Mouse (Mus musculus) megakaryocyte, embryonic 14.5 days (primary cell): ENCODE data around the gene Fsd2. TPM values are rescaled to one million over a fixed set of nuclear protein-coding genes. Genes with fewer than 3 reads are reported as not detected.

Experiments used
- H3K27me3 ChIP-seq: replicated peaks from 2 replicates; pipeline ENCODE3; 2012; ENCODE audit warnings: inconsistent platforms
- H3K36me3 ChIP-seq: replicated peaks from 2 replicates; pipeline ENCODE3; 2012; ENCODE audit warnings: low read length, inconsistent platforms, mixed read lengths
- H3K4me1 ChIP-seq: 2 replicates; pipeline ENCODE4 v1.6.1; 2012; ENCODE audit warnings: inconsistent platforms
- H3K4me3 ChIP-seq: replicated peaks from 2 replicates; pipeline ENCODE3; 2012; ENCODE audit warnings: moderate library complexity, mild to moderate bottlenecking, inconsistent platforms
- H3K9me3 ChIP-seq: 2 replicates; pipeline ENCODE4 v1.6.1; 2012; ENCODE audit warnings: inconsistent platforms
- FLI1 ChIP-seq: IDR thresholded peaks from 2 replicates; pipeline ENCODE4 v1.6.1; 2012; ENCODE audit warnings: low read length, inconsistent platforms, mixed read lengths
- GATA1 ChIP-seq: IDR thresholded peaks from 3 replicates; pipeline ENCODE4 v1.6.1; 2012; ENCODE audit warnings: mixed read lengths, low read length, inconsistent platforms, borderline replicate concordance
- polyA plus RNA-seq: library from polyadenylated mRNA; stranded (reverse); fragments of >175 nt; gene quantifications from 2 replicates; pipeline ENCODE4 v1.2.3, GENCODE M21; 2012; ENCODE audit warnings: low replicate concordance; ENCODE audit not compliant: insufficient read depth

Fsd2 gene
- polyA plus RNA-seq, 1 experiment: not detected

- Histone ChIP-seq H3K36me3 (peaks cover 86% of the 10 kb centered on the region), H3K9me3 (peaks cover 8% of the 10 kb centered on the region), H3K4me3 (no peak overlapping the region), H3K4me1 (peaks cover 13% of the 10 kb centered on the region), H3K27me3 (no peaks in the 10 kb centered on the region)
- TF ChIP-seq GATA1: no peak
- TF ChIP-seq FLI1: no peak
Observed at GRCm38 (mm10) chr7:81528918-81529317, 37.8 kb downstream of the Fsd2 start.

- H3K27me3 ChIP-seq: peaks cover 5% of the 10 kb centered on the region
- H3K4me1 ChIP-seq: peaks cover 28% of the 10 kb centered on the region
- peaks cover 2% of the 10 kb centered on the region; the same call in 1 of the 2 replicates for H3K9me3 ChIP-seq
- TF ChIP-seq FLI1: no peak
- no peak for TF ChIP-seq GATA1
- H3K4me3 ChIP-seq: peak overlapping the region; percentile 97
- H3K36me3 ChIP-seq: peaks cover 34% of the 10 kb centered on the region
Observed at GRCm38 (mm10) chr7:81523663-81524017, 43.1 kb downstream of the Fsd2 start.

GRCm38 (mm10) chr7:81523008-81523662 is 43.6 kb downstream of the Fsd2 start:
- Histone ChIP-seq H3K9me3 (peaks cover 2% of the 10 kb centered on the region; the same call in 1 of the 2 replicates), H3K36me3 (peaks cover 29% of the 10 kb centered on the region), H3K4me1 (peaks cover 28% of the 10 kb centered on the region), H3K27me3 (peaks cover 5% of the 10 kb centered on the region), H3K4me3 (peak overlapping the region; percentile 97)
- TF ChIP-seq FLI1 (peak; percentile 86; the same call in 1 of the 2 replicates), GATA1 (no peak)

GRCm38 (mm10) chr7:81516154-81517030 is 50.4 kb downstream of the Fsd2 start:
- Histone ChIP-seq H3K9me3 (no peaks in the 10 kb centered on the region; the same call in 1 of the 2 replicates), H3K36me3 (no peaks in the 10 kb centered on the region), H3K4me1 (no peaks in the 10 kb centered on the region), H3K4me3 (no peak overlapping the region), H3K27me3 (peaks cover 27% of the 10 kb centered on the region)
- TF ChIP-seq FLI1: no peak
- TF ChIP-seq GATA1: no peak

GRCm38 (mm10) chr7:81514906-81515590 is 51.7 kb downstream of the Fsd2 start:
- no peaks in the 10 kb centered on the region; the same call in 1 of the 2 replicates for H3K9me3 ChIP-seq
- H3K27me3 ChIP-seq: peaks cover 28% of the 10 kb centered on the region
- TF ChIP-seq GATA1 (no peak), FLI1 (no peak)
- H3K4me1 ChIP-seq: no peaks in the 10 kb centered on the region
- H3K36me3 ChIP-seq: no peaks in the 10 kb centered on the region
- no peak overlapping the region for H3K4me3 ChIP-seq

GRCm38 (mm10) chr7:81501050-81501449 is 65.7 kb downstream of the Fsd2 start:
- Histone ChIP-seq H3K9me3 (no peaks in the 10 kb centered on the region), H3K36me3 (no peaks in the 10 kb centered on the region), H3K4me3 (no peak overlapping the region), H3K27me3 (peaks cover 32% of the 10 kb centered on the region), H3K4me1 (no peaks in the 10 kb centered on the region)
- TF ChIP-seq GATA1: no peak
- no peak for TF ChIP-seq FLI1

- Histone ChIP-seq H3K36me3 (no peaks in the 10 kb centered on the region), H3K9me3 (peaks cover 2% of the 10 kb centered on the region; the same call in 1 of the 2 replicates), H3K4me3 (no peak within 1 kb of the TSS), H3K4me1 (peaks cover 7% of the 10 kb centered on the region), H3K27me3 (peaks cover 56% of the 10 kb centered on the region)
- TF ChIP-seq GATA1 (no peak), FLI1 (no peak)
Observed at GRCm38 (mm10) chr7:81498181-81498580, 68.6 kb downstream of the Fsd2 start, which contains the start of gene BC048679. BC048679 (minus strand) TSS chr7:81498281.

GRCm38 (mm10) chr7:81497171-81497570 is 69.6 kb downstream of the Fsd2 start:
- Histone ChIP-seq H3K4me1 (peaks cover 11% of the 10 kb centered on the region), H3K4me3 (no peak overlapping the region), H3K27me3 (peaks cover 62% of the 10 kb centered on the region), H3K36me3 (no peaks in the 10 kb centered on the region), H3K9me3 (peaks cover 2% of the 10 kb centered on the region; the same call in 1 of the 2 replicates)
- TF ChIP-seq GATA1: no peak

- H3K27me3 ChIP-seq: peaks cover 79% of the 10 kb centered on the region
- no peak for TF ChIP-seq FLI1
- no peak for TF ChIP-seq GATA1
- H3K4me1 ChIP-seq: peaks cover 11% of the 10 kb centered on the region
- H3K9me3 ChIP-seq: peaks cover 2% of the 10 kb centered on the region; the same call in 1 of the 2 replicates
- H3K4me3 ChIP-seq: peak within 1 kb of the TSS; percentile 87
- no peaks in the 10 kb centered on the region for H3K36me3 ChIP-seq
Observed at GRCm38 (mm10) chr7:81493331-81494021, 73.3 kb downstream of the Fsd2 start, which contains the start of gene Ap3b2. Ap3b2 (minus strand) TSS chr7:81493925.
